ENCODE assay signal across 17 mouse cellular contexts in genomic region chr6:53603695-53604094, GRCm38 (mm10).
DNase-seq lines count a peak whose midpoint lies in the region; ATAC-seq lines count a peak whose summit lies in the region.
"Had no signal": no experiment of that assay in that cellular context is flagged by ENCODE, and none has a peak within 500 bp of the region (broad histone marks: within the 10 kb centered on the region; RNA-seq: fewer than 3 reads in every experiment).

No protein-coding gene starts in this region.

- peaks cover 13% of the 10 kb centered on the region for H3K4me1 ChIP-seq in heart, embryonic 16.5 days (ENCODE audit: control insufficient read depth, insufficient read depth, low read length)
- H3K4me1 ChIP-seq: hindbrain, embryonic 12.5 days had no signal

- intact Hi-C loops in gastrocnemius, postnatal 14 days (cut with DNase I; ENCODE audit: low total_unique reads), result no loop called here

- H3K9me3 ChIP-seq in heart, embryonic 16.5 days (replicated peaks; ENCODE audit: control insufficient read depth, low read length), result no peaks in the 10 kb centered on the region
- H3K9me3 ChIP-seq: forebrain, embryonic 15.5 days; hindbrain, embryonic 12.5 days had no signal

- H3K9ac ChIP-seq in heart, embryonic 16.5 days (ENCODE audit: low read length), result 0 out of 2 replicates have a peak overlapping the region, but pooled peaks have one; percentile 31
- H3K9ac ChIP-seq: forebrain, embryonic 15.5 days; hindbrain, embryonic 12.5 days; liver, embryonic 14.5 days had no signal

- H3K36me3 ChIP-seq in heart, embryonic 16.5 days (ENCODE audit: control insufficient read depth, insufficient read depth), result no peaks in the 10 kb centered on the region; the same call in 1 of the 2 replicates
- H3K36me3 ChIP-seq: forebrain, embryonic 15.5 days; G1E; hindbrain, embryonic 12.5 days had no signal

- 71% methylated on average over 5 of the region's 5 CpGs for WGBS in heart, embryonic 16.5 days

- no peaks in the 10 kb centered on the region for H3K27me3 ChIP-seq in heart, embryonic 16.5 days (ENCODE audit: control insufficient read depth, insufficient read depth, low read length)
- H3K27me3 ChIP-seq: forebrain, embryonic 15.5 days; hindbrain, embryonic 12.5 days had no signal

- peak overlapping the region; percentile 63; the same call in 1 of the 2 replicates for H3K27ac ChIP-seq in heart, embryonic 16.5 days (ENCODE audit: low read length)
- H3K27ac ChIP-seq: forebrain, embryonic 15.5 days; hindbrain, embryonic 12.5 days; liver, embryonic 14.5 days had no signal

- H3K4me3 ChIP-seq in heart, embryonic 16.5 days (ENCODE audit: low read length), result no peak overlapping the region
- H3K4me3 ChIP-seq: forebrain, embryonic 15.5 days; hindbrain, embryonic 12.5 days had no signal

- DNase-seq in kidney, postnatal 36 days, result peak; percentile 3 to 11
- no peak for DNase-seq in kidney, adult 18-20 months
- peak; percentile 57 for DNase-seq in gastrocnemius, adult 18-20 months (ENCODE audit: low spot score)
- DNase-seq in gastrocnemius, postnatal 14 days, result peak; percentile 52
- no peak for DNase-seq in testis, postnatal 14 days (ENCODE audit: low spot score)
- no peak for DNase-seq in right cerebral cortex, adult 18-20 months
- DNase-seq: adrenal gland, adult 8-10 months; cerebellum, adult 9-10 months; kidney, postnatal 25 days; right cerebral cortex, postnatal 4 days had no signal

- H3K4me2 ChIP-seq in heart, embryonic 16.5 days (ENCODE audit: low read depth, low read length), result no peak overlapping the region
- H3K4me2 ChIP-seq: forebrain, embryonic 15.5 days; hindbrain, embryonic 12.5 days had no signal

- no peak for ATAC-seq in heart, embryonic 16.5 days (replicated peaks; ENCODE audit: extremely low read depth, insufficient read depth, low FRiP score)
- ATAC-seq: forebrain, embryonic 15.5 days; intestine, embryonic 16.5 days; midbrain, embryonic 16.5 days had no signal

Comparison
In these comparisons a context has a peak if more than half of its experiments do, and no peak if none do; other contexts are left out.
1. DNase-seq: peak in kidney, postnatal 36 days (2 of 2), gastrocnemius, adult 18-20 months (single experiment) and gastrocnemius, postnatal 14 days (single experiment); none in kidney, adult 18-20 months (single experiment), testis, postnatal 14 days (single experiment) and right cerebral cortex, adult 18-20 months (single experiment).